Mouse (Mus musculus) neural tube, embryonic 14.5 days (tissue): ENCODE results near the gene Zfp990. TPM values are rescaled to one million over a fixed set of nuclear protein-coding genes. Genes with fewer than 3 reads are reported as not detected.
"Not testable (repeated sequence)": the region's sequence is repeated elsewhere in the genome, so short reads cannot be mapped to it uniquely, and the experiment has no call there.

Source experiments
- ATAC-seq: fragments of 200-750 bp; cut with Nextera tagmentation; 2 replicates; pipeline ENCODE4 v1.8.0; 2017; ENCODE audit warnings: low read depth, mild to moderate bottlenecking, moderate TSS enrichment, moderate library complexity
- H3K27ac ChIP-seq: fragments of 300-500 bp; sonication (generic); 2 replicates; pipeline ENCODE4 v1.5.1; 2014; ENCODE audit warnings: low read depth, mild to moderate bottlenecking, control low read depth, low read length, moderate library complexity, mixed read lengths
- H3K27me3 ChIP-seq: fragments of 300-500 bp; sonication (generic); 2 replicates; pipeline ENCODE4 v1.6.1; 2014; ENCODE audit warnings: low read length; ENCODE audit not compliant: control insufficient read depth, insufficient read depth
- H3K36me3 ChIP-seq: fragments of 300-500 bp; sonication (generic); 2 replicates; pipeline ENCODE4 v1.6.1; 2014; ENCODE audit warnings: low read length, mixed read lengths; ENCODE audit not compliant: control insufficient read depth, insufficient read depth
- H3K4me1 ChIP-seq: fragments of 300-500 bp; sonication (generic); 2 replicates; pipeline ENCODE4 v1.6.1; 2014; ENCODE audit warnings: low read length; ENCODE audit not compliant: control insufficient read depth, insufficient read depth
- H3K4me2 ChIP-seq: fragments of 300-500 bp; sonication (generic); 2 replicates; pipeline ENCODE4 v1.6.1; 2014; ENCODE audit warnings: mild to moderate bottlenecking, low read depth, low read length, control low read depth
- H3K4me3 ChIP-seq: fragments of 300-500 bp; sonication (generic); 2 replicates; pipeline ENCODE4 v1.5.1; 2014; ENCODE audit warnings: low read depth, low read length, control low read depth, mixed read lengths
- H3K9ac ChIP-seq: fragments of 300-500 bp; sonication (generic); replicated peaks from 2 replicates; pipeline ENCODE4 v1.6.1; 2014; ENCODE audit warnings: low read depth, mild to moderate bottlenecking, control low read depth, low read length, mixed read lengths
- H3K9me3 ChIP-seq: fragments of 300-500 bp; sonication (generic); 2 replicates; pipeline ENCODE4 v1.6.1; 2016; ENCODE audit warnings: low read length; ENCODE audit not compliant: control insufficient read depth
- WGBS: fragments of 180-500 bp; shearing (Covaris S2); extraction: QIAGEN DNeasy Blood & Tissue Kit; methylation state at CpG from one replicate; pipeline ENCODE4 v1.1.7; 2014; 5-methylcytosine and 5-hydroxymethylcytosine counted together
- polyA plus RNA-seq: library from polyadenylated mRNA; unstranded; fragments of >200 nt; fragmentation: Nextera tagmentation; extraction: Ambion mirVana; gene quantifications from 2 replicates; pipeline ENCODE4 v1.2.1, GENCODE M21; 2014

Gene Zfp990
- polyA plus RNA-seq, 1 experiment from 2014 or later, result 0.07 TPM

GRCm38 (mm10) chr4:145576623-145577022 is 66.1 kb downstream of the Zfp990 start:
- not testable (repeated sequence) for H3K4me2 ChIP-seq, H3K4me3 ChIP-seq, H3K27ac ChIP-seq, H3K9me3 ChIP-seq, H3K4me1 ChIP-seq, H3K9ac ChIP-seq, ATAC-seq, H3K27me3 ChIP-seq, H3K36me3 ChIP-seq
- WGBS, result 91% methylated on average over 8 of the region's 8 CpGs

- H3K27me3 ChIP-seq, H3K9ac ChIP-seq, H3K9me3 ChIP-seq, H3K27ac ChIP-seq, H3K4me2 ChIP-seq, H3K4me3 ChIP-seq, H3K36me3 ChIP-seq, ATAC-seq, H3K4me1 ChIP-seq: not testable (repeated sequence)
- WGBS, result 80% methylated on average over 1 of the region's 1 CpGs
These were observed 69.8 kb downstream of the Zfp990 start for GRCm38 (mm10) chr4:145580333-145580732.

GRCm38 (mm10) chr4:145585078-145585477 is 74.5 kb downstream of the Zfp990 start, which contains the start of gene Gm13212:
Gene Gm13212 (plus strand): TSS chr4:145585166.
- not testable (repeated sequence) for H3K27me3 ChIP-seq, H3K4me1 ChIP-seq, H3K9ac ChIP-seq, H3K36me3 ChIP-seq, H3K4me2 ChIP-seq, H3K27ac ChIP-seq, H3K9me3 ChIP-seq, ATAC-seq, H3K4me3 ChIP-seq
- 19% methylated on average over 11 of the region's 11 CpGs for WGBS

- not testable (repeated sequence) for ATAC-seq, H3K4me3 ChIP-seq, H3K4me2 ChIP-seq, H3K27me3 ChIP-seq, H3K9ac ChIP-seq, H3K9me3 ChIP-seq, H3K27ac ChIP-seq, H3K4me1 ChIP-seq, H3K36me3 ChIP-seq
- WGBS, result 87% methylated on average over 2 of the region's 2 CpGs
These were observed 75.5 kb downstream of the Zfp990 start for GRCm38 (mm10) chr4:145586046-145586445.

Other genes with a start within 250 kb of the Zfp990 start
- not detected in 2 replicates for gene Tnfrsf8, start 195.6 kb upstream of the Zfp990 start, polyA plus RNA-seq
- gene Gm13212, start 74.4 kb downstream of the Zfp990 start, polyA plus RNA-seq, result 0.24 and 0.41 TPM in 2 replicates
- not detected in 2 replicates for gene Zfp980, start 159.9 kb downstream of the Zfp990 start, polyA plus RNA-seq